Mouse (Mus musculus): ENCODE data around the gene Mxra8.

GRCm38 (mm10) chr4:155889316-155889715 lies 49.8 kb downstream of the Mxra8 start:
- TF ChIP-seq CTCF (IDR thresholded peaks at IDR 0.05; ENCODE audit: low read depth) (no peak), EP300 (IDR thresholded peaks at IDR 0.05; ENCODE audit: low read depth) (no peak)
